Mouse (Mus musculus): ENCODE data around the gene Plbd2.

DNA sequence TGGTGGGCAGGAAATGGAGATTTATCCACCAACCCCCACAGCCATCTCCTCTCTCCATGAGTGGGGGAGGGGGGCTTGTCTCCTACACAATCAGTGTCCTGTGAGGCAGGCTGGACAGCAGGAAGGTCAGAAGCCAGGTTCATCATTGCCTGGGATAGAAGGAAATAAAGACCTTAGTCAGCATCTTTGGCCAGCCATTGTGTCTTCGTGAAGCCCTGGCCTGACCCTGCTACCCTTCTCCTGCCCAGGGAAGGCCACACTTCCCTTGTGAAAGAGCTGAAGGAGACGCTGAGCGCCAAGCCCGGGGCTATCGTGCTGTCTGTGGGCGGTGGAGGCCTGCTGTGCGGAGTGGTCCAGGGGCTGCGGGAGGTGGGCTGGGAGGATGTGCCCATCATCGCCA lies 22.2 kb downstream of the Plbd2 start:
- no peak for TF ChIP-seq POLR2A (IDR thresholded peaks at IDR 0.05; ENCODE audit: borderline replicate concordance, control insufficient read depth, low read depth, low read length)
- no peak for TF ChIP-seq CTCF (IDR thresholded peaks at IDR 0.05; ENCODE audit: control insufficient read depth, insufficient read depth, low read length)
